Mouse (Mus musculus) monocyte, adult 59 days (primary cell): ENCODE data around the gene Mgat4a. TPM values are rescaled to one million over a fixed set of nuclear protein-coding genes. Genes with fewer than 3 reads are reported as not detected.

ENCODE experiments used
- total RNA-seq, 2 experiments: library from RNA; stranded (reverse); gene quantifications; one replicate each; pipeline ENCODE4 v1.2.4; 2023

Mgat4a gene
- 10 to 100 TPM; 10.4 to 11.6 TPM for total RNA-seq

GRCm38 (mm10) chr1:37540810-37541658, at the start of gene Mgat4a:
Gene Mgat4a, minus strand, starts transcription at chr1:37541016.

GRCm38 (mm10) chr1:37429366-37430296, 111.2 kb downstream of the Mgat4a start, which contains the start of the genes Coa5 and Unc50:
Gene Coa5, minus strand, starts transcription at chr1:37430103.
Gene Unc50, plus strand, starts transcription at chr1:37430139.

Other genes starting within 250 kb of the Mgat4a start
- gene Inpp4a, start 241.2 kb downstream of the Mgat4a start, total RNA-seq = 100 to 1,000 TPM; 110 to 120 TPM
- 10 to 100 TPM; 43.4 to 45.0 TPM for gene Coa5, start 110.9 kb downstream of the Mgat4a start, total RNA-seq
- gene Unc50, start 110.9 kb downstream of the Mgat4a start, total RNA-seq = 10 to 100 TPM; 37.7 to 45.5 TPM
- under 1 TPM; 0.13 to 0.15 TPM for gene 2010300C02Rik, start 179.1 kb upstream of the Mgat4a start, total RNA-seq